Mouse (Mus musculus) olfactory bulb, adult 2 months (tissue): ENCODE data around the gene Akip1.

Experiments used
- CTCF ChIP-seq: fragments of 200-500 bp; IDR thresholded peaks from 2 replicates; pipeline ENCODE4 v1.5.1; 2012; ENCODE audit warnings: low read depth, mild to moderate bottlenecking, low read length, moderate library complexity; ENCODE audit not compliant: insufficient read depth
- POLR2A ChIP-seq: fragments of 200-500 bp; IDR thresholded peaks from 2 replicates; pipeline ENCODE4 v1.6.1; 2012; ENCODE audit warnings: mild to moderate bottlenecking, low read depth, low read length, moderate library complexity; ENCODE audit not compliant: insufficient read depth

DNA sequence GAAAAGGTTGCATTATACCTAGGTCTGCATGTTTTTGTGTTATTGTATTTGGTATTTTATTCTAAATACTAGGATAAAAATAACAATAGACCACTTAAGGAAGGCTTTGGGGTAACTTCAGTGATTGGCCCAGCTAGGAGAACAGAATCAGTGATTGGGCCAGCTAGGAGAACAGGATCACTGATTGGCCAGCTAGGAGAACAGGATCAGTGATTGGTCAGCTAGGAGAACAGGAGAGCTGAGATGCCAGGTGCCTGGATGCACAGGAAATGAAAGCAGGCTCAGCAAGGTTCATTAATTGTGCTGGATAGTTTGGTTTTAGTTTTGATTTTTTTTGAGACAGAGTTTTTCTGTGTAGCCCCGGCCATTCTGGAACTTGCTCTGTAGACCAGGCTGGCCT is 22.6 kb upstream of the Akip1 start:
- TF ChIP-seq POLR2A: no peak
- no peak for TF ChIP-seq CTCF
